Mouse (Mus musculus): Measurements from ENCODE around the gene Prph.

Gene Prph

DNA sequence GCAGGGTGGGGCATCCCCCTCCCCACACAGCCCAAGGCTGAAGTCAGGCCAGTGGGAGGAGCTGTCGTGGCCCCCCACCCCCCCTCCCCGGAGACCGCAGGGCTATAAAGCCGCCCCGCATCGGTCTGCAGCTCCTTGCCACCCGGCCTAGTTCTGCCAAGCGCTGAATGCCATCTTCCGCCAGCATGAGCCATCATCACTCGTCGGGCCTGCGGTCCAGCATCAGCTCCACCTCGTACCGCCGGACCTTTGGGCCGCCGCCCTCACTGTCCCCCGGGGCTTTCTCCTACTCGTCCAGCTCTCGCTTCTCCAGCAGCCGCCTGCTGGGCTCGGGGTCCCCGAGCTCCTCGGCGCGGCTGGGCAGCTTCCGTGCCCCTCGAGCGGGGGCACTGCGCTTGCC, at the start of gene Prph:
Gene Prph, plus strand, starts transcription at position 135 of the 400 bp plus-strand sequence.
- in situ Hi-C loops (cut with MboI; ENCODE audit: unreplicated experiment in 2 of 2) = no loop called here

DNA sequence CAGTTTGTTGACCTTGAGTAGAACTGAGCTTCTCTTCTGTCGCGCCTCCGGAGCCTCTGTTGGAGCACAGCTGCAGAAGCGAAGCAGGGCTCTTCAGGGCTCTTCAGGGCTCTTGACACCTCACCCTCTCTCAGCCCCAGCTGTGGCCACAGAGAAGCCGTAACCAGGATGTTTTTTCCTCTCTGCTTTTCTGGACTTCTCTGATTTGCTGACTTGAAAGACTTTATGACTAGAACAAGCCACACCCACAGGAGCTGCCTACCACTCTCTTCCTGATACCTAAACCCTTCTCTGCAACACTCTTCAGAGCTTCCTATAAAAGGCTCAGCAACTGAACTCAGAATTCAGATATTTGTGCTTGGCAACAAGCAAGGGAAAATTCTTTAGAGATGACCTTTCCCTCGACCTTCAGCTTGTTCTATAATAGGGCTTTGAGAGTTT, 46.2 kb upstream of the Prph start:
- in situ Hi-C loops (cut with MboI; ENCODE audit: unreplicated experiment in 2 of 2) = no loop called here

DNA sequence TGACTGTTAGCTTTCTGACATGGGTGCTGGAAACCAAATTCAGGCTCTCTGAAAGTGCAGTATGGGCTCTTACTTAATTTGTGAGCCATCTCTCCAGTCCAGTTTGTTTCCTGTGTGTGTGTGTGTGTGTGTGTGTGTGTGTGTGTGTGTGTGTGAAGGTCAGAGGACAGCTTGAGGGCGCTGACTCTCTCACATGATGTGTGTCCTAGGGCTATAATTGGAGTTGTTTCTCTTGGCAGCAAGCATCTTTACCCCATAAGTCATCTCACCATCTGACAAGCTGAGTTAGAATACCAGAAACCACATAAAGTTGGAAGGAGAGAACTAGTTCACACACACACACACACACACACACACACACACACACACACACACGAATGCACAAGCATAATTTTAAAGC, 44.1 kb upstream of the Prph start:
- in situ Hi-C loops (cut with MboI; ENCODE audit: unreplicated experiment in 2 of 2) = no loop called here

DNA sequence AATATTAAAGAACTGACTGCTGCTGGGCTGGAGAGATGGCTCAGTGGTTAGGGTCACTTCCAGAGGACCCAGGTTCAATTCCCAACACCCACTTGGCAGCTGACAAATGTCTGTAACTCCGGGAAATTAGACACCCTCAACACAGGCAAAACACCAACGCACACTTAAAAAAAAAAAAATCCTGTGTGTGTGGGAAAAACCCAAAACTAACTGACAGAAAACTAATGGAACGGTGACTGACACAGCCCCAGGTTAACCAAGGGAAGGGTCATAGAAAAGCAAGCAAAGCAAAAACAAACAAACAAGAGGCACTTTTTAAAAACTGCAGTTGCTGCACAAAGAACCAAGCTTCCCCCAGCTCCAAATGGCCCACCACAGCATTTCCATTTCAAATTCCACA, 43.0 kb upstream of the Prph start:
- in situ Hi-C loops (cut with MboI; ENCODE audit: unreplicated experiment in 2 of 2) = no loop called here

DNA sequence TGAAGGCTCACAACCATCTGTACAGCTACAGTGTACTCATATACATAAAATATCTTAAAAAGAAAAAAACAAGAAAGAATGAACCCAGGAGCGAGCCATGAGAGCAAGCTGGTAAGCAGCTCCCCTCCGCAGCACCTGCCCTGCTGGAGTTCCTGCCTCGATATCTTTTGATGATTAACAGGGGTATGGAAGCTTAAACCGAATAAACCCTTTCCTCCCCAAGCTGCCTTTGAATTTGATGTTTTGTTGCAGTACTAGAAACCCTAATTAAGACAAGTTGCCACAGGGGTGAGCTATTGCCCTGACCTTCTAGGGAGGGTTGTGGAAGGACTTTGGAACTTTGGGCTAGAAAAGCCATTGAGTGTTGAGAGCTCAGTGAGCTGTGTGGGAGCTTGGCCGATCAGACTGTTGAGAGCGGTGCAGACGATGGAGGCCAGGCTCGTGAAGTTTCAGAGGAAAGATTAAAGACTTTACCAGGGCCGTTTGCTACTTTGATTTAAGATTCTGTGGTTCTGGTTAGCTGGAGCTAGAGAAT, 40.4 kb upstream of the Prph start:
- in situ Hi-C loops (cut with MboI; ENCODE audit: unreplicated experiment in 2 of 2) = no loop called here

DNA sequence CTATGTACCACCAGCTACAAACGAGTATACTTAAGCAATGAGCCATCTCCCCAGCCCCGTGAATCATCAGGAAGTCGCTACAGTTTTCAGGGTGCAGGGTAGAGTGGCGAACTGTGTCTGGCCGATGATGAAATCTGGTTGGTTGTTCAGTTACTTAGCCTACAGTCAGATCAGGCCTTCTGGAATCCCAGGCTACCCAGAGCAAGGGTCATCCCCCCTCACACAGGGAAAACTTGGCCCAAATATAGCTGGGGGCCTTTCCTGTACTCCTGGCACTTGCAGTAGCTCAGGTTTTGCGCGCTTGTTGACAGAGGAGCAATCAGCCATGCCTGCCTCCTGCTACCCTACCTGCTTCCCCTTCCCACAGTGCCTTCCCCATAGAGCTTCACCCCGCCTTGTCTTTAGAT, 37.6 kb upstream of the Prph start:
- in situ Hi-C loops (cut with MboI; ENCODE audit: unreplicated experiment in 2 of 2) = no loop called here

DNA sequence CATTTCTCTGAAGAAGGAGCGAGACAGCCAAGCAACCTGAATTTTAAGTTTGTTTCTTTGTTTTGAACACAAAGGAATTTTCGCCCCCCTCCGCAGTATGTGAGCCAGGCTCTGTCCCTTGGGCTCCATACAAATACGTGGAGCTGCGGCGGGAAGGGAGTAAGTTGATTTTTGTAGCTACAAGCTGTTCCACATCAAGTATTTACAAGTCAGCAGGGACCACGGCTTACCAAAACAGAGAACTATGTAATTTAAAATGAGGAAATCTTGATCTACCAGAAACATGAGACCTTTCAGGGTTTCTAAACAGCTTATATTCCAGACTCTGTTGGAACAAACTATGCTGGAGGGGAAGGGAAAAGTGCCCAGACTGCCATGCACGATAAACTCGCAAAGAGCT, 37.0 kb upstream of the Prph start:
- in situ Hi-C loops (cut with MboI; ENCODE audit: unreplicated experiment in 2 of 2) = no loop called here

DNA sequence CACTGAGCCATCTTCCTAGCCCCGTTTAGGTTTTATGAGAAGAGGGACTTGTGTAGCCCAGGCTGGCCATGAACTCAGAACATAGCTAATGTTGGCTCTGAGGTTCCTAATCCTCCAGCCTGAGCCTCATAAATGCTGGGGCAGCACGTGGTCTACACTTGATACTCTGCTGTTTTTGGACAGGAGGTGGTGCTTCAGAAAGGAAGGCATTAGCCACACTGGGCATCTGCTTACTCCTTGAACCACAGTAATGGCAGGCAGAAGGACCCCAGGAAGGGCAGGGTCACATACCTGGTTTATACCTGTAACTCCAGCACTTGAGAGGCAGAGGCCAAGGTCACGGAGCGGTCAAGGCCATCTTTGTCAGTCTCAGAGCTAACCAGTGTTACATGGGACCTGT, 36.3 kb upstream of the Prph start:
- in situ Hi-C loops (cut with MboI; ENCODE audit: unreplicated experiment in 2 of 2) = no loop called here

DNA sequence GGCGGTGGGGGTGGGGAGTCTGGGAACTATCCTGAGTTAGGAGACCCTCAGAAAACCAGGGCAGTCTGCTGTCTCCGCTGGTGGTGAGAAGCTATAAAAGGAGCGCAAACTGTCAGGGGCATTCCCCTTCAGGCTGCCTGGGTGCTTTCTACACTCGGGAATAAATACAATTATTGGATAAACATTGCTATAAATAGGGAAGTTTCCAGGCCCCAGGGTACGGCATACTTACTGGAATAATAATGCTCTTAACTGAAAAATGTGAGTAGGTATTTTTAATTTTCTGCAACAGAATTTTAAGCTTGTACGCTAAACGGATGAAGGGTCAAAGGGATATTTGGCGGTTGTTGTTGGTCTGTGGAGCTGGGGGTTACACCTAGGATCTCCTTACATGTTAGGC, 35.5 kb upstream of the Prph start:
- in situ Hi-C loops (cut with MboI; ENCODE audit: unreplicated experiment in 2 of 2) = no loop called here

DNA sequence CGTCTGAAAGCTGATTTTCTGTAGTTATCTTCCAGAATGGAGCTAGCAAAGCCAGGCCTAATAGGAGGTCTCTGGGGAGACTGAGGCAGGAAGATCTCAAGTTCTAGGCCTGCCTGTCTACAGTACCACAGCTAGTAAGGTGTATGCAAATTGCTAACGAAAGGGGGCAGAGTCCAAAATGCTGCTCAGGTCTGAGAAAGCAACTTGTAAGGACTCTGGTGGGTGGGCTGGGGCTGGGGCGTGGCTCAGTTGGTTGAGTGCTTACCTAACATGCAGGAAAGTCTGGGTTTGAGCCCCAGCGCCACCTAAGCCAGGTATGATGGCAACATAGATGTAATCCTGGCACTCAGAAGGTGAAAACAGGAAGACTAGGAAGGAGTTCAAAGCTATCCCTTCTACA, 34.8 kb upstream of the Prph start:
- in situ Hi-C loops (cut with MboI; ENCODE audit: unreplicated experiment in 2 of 2) = no loop called here

DNA sequence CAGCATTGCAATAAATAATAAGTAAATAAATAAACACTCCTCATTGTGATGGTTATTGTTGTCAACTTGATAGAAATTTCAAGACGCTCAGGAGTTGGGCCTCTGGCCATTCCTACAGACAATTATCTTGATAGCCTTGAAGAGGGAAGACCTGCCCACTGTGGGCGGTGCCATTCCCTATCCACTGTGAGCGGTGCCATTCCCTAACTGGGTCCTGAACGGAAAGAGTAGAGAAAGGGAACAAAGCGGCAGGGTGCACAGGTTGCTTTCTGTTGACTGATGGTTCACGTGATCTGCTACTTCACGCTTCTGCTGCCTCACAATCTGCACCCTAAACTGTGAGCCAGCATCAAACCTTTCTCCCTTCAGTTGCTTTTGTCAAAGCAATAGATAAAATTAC, 33.7 kb upstream of the Prph start:
- in situ Hi-C loops (cut with MboI; ENCODE audit: unreplicated experiment in 2 of 2) = no loop called here

DNA sequence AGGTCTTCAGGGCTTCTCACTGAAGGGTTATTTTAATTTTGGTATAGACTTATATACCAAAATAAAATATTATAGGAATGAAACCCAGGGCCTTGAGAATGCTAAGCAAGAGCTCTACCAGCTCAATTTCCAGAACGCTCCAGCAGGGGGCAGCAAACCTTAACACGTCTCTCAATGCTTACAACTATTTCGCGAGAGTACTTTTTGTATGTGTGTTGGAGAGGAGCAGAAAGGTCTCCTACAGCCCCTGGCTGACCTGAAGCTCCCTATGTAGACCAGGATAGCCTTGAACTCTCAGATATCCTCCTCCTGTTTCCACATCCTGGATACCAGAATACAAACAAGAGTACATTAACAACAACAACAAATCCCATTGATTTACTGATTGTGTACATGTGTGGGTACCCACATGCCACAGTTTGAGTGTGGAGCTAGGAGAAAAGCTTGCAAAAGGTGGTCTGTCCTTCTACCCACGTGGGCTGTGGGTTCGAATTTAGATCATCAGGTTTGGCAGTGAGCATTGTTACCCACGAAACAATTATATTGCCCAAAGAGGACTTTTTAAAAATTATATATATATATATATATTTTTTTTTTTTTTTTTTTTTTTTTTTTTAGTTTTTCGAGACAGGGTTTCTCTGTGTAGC, 30.2 kb upstream of the Prph start:
- in situ Hi-C loops (cut with MboI; ENCODE audit: unreplicated experiment in 2 of 2) = no loop called here

DNA sequence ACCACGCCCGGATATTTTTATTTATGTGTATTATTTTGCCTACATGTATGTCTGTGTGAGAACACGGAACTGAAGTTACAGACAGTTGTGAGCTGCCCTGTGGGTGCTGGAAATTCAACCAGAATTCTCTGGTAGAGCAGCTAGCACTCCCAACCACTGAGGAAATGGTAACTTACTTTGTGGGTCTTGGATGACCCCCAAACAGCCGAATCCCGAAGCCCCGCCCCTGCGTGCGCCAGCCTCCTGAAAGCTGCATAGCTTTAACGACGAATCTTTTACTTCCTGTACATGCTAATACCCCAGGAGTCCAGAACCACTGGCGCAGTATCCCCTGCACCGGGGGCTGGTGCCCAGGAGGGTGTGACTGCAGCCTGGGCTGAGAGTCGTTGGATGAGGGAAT, 29.6 kb upstream of the Prph start:
- in situ Hi-C loops (cut with MboI; ENCODE audit: unreplicated experiment in 2 of 2) = no loop called here

DNA sequence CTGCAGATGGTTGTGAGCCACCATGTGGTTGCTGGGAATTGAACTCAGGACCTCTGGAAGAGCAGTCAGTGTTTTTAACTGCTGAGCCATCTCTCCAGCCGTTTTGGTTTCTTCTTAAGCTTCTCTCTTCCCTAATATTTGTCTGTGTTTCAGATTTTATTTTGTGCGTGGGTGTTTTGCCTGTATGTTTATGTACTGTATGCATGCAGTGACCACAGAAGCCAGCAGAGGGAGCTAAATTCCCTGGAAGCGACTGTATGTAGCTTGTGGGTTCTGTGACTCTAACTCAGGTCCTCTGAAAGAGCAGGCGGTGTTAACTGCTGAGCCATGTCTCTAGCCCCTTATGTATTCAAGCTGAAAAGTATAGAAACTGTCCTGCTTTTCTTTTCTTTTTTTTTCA, 28.7 kb upstream of the Prph start:
- in situ Hi-C loops (cut with MboI; ENCODE audit: unreplicated experiment in 2 of 2) = no loop called here

DNA sequence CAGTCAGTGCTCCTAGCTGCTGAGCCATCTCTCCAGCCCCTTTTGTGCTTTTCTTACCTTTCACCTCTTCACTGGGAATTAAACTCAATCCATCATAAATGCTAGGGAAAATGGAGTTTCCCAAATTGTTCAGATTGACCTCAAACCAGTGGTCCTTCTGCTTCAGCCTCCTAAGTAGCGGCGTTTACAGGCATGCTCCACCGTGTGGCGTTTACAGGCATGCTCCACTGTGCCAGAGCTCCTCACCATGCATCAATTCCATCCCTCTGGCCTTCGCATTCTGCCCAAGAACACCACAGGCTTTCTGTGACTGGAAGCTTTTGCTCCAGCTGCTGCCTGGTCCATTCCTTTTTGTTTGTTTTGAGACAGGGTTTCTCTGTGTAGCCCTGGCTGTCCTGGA, 27.9 kb upstream of the Prph start:
- in situ Hi-C loops (cut with MboI; ENCODE audit: unreplicated experiment in 2 of 2) = no loop called here

DNA sequence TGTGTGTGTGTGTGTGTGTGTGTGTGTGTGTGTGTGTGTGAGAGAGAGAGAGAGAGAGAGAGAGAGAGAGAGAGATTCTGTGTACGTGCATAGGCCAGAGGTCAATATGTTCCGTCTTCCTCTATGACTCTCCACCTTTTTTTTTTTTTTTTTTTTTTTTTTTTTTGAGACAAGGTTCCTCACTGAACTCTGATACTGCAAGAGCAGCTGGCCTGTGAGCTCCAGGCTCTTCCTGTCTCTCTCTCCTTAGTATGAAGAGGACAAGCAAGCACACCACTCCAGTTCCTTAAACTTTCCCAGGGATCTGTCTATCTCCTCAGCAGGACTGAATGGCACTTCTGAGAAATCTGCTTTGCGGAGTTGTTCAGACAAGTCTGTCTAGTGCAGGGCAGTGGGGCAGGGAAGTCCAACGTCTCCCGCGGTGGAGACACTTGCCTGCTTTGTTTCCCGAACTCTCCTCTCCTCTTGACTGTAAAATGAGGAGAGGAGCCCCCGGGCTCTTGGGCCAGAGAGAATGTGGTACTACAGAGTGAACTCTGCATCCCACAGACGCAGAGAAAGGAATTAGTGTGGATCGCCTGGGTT, 26.0 kb upstream of the Prph start:
- in situ Hi-C loops (cut with MboI; ENCODE audit: unreplicated experiment in 2 of 2) = no loop called here

DNA sequence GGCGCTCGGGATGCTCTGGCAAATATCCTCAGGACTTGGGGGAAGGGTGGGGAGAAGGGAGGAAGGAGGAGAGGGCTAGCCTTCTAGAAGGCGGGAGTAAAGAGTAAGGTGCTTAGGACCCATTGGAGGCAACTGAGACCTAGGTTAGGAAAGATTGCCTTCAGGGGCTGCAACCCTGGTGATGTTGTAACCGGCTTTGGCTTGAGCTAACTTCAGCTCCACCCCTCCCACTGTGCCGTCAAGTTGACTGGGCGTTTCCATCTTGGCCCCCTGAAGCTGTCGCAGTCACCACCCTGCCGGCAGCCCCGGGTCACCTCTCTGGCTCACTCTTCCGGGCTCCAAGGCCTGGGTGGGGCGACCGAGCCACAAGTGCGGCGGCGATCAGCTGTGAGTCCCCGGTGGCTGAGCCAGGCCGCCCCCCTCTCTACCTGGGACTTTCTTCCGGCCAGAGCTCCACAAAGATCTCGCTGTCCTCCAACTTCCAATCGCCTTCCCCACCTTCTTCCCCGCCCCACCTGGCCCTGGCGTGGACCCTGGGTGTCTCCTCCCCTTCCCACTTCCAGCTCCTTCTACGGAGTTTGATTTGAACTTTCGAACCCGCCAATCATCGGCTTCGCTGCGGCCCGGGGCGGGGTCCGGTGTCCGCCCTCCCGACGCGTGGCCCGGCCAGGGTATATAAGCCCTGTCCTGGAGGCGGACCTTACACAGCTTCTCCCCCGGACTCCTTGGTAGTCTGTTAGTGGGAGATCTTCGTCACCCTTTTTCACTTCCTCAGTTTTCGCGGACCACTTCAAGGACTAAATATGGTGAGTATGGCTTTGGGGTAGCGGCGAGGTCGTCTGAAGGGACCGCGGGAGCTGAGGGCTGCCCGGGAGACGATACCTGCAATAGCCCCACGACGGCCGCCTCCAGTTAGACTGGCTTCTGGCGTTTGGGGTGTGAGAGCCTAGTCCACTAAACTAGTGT, 25.1 kb upstream of the Prph start, which contains the start of gene Tuba1c:
Gene Tuba1c, plus strand, starts transcription at position 273 of the 966 bp plus-strand sequence.
- in situ Hi-C loops (cut with MboI; ENCODE audit: unreplicated experiment in 2 of 2) = loop anchor here in 1 of 2 experiments (10.0 kb wide), 1 partner anchor 365 kb away; the partner anchor contains the start of gene Tmbim6

DNA sequence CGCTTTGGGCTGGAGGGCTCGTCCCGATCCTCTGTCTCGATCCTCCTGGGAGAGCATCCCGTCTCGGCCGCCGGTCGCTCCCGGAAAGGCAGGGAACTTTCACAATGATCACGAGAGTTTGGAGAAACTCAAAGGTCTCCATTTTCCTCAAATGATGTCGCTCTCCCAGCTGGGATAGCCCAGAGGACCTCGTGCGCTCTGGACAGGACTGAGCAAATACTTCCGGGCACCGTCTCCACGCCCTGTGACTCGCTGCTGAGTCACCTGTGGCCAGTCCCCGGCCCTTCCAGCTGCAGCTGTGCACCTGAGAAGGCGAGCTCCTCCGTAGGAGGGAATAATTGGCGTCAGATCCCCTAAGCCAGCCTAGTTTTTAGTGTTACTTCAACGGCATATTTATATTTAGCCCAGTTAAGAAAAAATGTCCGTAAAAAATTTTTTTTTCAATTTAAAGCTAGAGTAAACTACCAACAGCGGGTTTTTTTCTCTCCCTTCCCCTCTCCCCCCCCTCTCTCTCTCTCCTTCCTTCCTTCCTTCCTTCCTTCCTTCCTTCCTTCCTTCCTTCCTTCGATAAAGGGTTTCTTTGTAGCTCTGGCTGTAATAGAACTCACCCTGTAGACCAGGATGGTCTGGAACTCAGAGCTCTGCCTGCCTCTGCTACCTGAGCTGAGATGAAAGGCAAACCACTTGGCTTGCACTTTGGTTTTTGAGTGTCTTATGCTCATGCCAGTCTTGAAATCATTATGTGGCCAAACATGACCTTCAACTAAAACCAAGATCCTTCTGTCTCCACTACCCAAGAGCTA, 24.2 kb upstream of the Prph start:
- in situ Hi-C loops (cut with MboI; ENCODE audit: unreplicated experiment in 2 of 2) = loop anchor here in 1 of 2 experiments (10.0 kb wide), 1 partner anchor 364 kb away; the partner anchor contains the start of gene Tmbim6

DNA sequence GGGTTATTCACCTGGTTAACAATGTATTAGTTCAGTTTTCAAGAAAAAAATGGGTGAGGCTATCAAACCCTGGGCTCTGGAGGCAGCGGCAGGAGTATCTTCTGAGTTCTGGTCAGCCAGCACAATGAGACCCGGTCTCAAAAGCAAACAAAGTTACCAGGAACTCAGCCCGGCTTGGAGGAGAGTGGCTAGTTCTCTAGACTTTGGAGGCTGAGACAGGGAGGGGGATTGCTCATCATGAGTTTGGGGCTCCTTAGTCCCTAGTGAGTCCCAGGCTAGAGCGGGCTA, 23.6 kb upstream of the Prph start:
- in situ Hi-C loops (cut with MboI; ENCODE audit: unreplicated experiment in 2 of 2) = loop anchor here in 1 of 2 experiments (10.0 kb wide), 1 partner anchor 363 kb away; the partner anchor contains the start of gene Tmbim6

DNA sequence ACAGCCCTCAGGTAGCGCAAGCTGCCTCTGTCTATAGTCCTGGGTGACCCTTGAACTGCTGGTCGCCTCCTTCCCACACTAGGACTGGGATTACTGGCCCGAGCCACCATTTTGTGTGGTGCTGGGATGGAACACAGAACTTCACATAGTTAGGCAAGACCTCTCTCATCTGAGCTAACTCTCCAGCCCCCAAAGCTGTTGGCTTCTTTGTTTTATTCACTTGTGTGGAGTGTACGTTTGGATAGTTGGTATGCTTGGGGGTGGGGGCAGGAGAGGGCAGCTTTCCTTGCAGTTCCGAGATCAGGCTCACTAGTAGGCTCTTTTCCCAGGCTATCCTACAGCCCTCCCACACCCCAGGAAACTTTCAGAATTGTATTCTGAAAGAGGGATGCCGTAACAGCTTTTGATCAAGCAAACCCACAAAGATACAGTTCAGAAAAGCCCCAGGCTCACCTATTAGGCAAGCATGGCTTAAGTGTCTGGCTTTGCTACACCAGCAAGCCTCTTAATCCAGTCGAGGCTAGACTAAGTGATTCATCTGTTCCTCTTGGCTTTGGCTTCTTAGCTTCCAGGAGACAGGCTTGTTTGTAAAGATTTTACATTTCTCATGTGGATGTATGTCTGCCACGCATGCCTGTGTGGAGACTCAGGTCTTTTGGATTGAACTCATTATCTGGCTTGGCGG, 22.8 kb upstream of the Prph start:
- in situ Hi-C loops (cut with MboI; ENCODE audit: unreplicated experiment in 2 of 2) = loop anchor here in 1 of 2 experiments (10.0 kb wide), 1 partner anchor 363 kb away; the partner anchor contains the start of gene Tmbim6
